Mouse (Mus musculus): ENCODE measurements around the gene Wdr17. TPM values are rescaled to one million over a fixed set of nuclear protein-coding genes. Genes with fewer than 3 reads are reported as not detected.
"Not testable (repeated sequence)": the region's sequence is repeated elsewhere in the genome, so short reads cannot be mapped to it uniquely, and the experiment has no call there.

The Wdr17 gene
- polyA plus RNA-seq, 1 experiment from 2014 or later = 5.6 TPM

GRCm38 (mm10) chr8:54659703-54660102, 227.3 kb downstream of the Wdr17 start:
- 91% methylated on average over 2 of the region's 2 CpGs for WGBS
- DNase-seq (ENCODE audit: low spot score, missing footprints) (no peak), ATAC-seq (ENCODE audit: low FRiP score) (no peak)
- H3K4me2 ChIP-seq = no peak overlapping the region
- H3K36me3 ChIP-seq (ENCODE audit: control insufficient read depth, insufficient read depth, low read length) = no peaks in the 10 kb centered on the region
- H3K4me1 ChIP-seq (ENCODE audit: control insufficient read depth, insufficient read depth, low read length) = no peaks in the 10 kb centered on the region
- H3K27ac ChIP-seq (ENCODE audit: low read depth, low read length) = no peak overlapping the region
- H3K4me3 ChIP-seq (ENCODE audit: low read depth, low read length) = no peak overlapping the region
- H3K9me3 ChIP-seq (ENCODE audit: control insufficient read depth, low read length) = no peaks in the 10 kb centered on the region
- H3K27me3 ChIP-seq (ENCODE audit: control insufficient read depth, insufficient read depth, low read length) = no peaks in the 10 kb centered on the region
- no peak overlapping the region for H3K9ac ChIP-seq (ENCODE audit: low read length)

- no peaks in the 10 kb centered on the region for H3K27me3 ChIP-seq (ENCODE audit: control insufficient read depth, insufficient read depth, low read length)
- H3K4me2 ChIP-seq = no peak overlapping the region
- ATAC-seq (ENCODE audit: low FRiP score) (no peak), DNase-seq (ENCODE audit: low spot score, missing footprints) (no peak)
- no peak overlapping the region for H3K9ac ChIP-seq (ENCODE audit: low read length)
- H3K27ac ChIP-seq (ENCODE audit: low read depth, low read length) = no peak overlapping the region
- H3K4me1 ChIP-seq (ENCODE audit: control insufficient read depth, insufficient read depth, low read length) = no peaks in the 10 kb centered on the region
- WGBS = 73% methylated on average over 4 of the region's 4 CpGs
- H3K4me3 ChIP-seq (ENCODE audit: low read depth, low read length) = no peak overlapping the region
- no peaks in the 10 kb centered on the region for H3K36me3 ChIP-seq (ENCODE audit: control insufficient read depth, insufficient read depth, low read length)
- H3K9me3 ChIP-seq (ENCODE audit: control insufficient read depth, low read length) = no peaks in the 10 kb centered on the region
These were observed 248.3 kb downstream of the Wdr17 start for GRCm38 (mm10) chr8:54638634-54639033.

DNA sequence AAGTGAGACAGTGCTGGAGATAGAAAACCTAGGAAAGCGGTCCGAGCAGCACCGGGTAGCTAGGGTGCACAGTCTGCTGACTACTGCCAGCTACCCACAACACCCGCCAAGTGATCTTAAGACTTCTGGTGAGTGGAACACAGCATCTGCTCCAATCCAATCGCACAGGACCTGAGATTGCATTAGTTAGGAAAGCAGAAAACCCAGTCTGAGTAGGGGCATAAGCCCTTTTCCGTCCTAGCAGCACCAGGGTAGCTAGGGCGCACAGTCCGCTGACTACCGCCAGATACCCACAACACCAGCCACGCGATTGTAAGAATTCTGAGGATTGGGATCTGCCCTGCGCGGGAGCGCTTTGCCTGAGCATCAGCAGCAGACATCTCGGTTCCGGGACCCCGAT, 270.3 kb downstream of the Wdr17 start:
- H3K27ac ChIP-seq (ENCODE audit: low read depth, low read length); DNase-seq (ENCODE audit: low spot score, missing footprints); H3K36me3 ChIP-seq (ENCODE audit: control insufficient read depth, insufficient read depth, low read length); ATAC-seq (ENCODE audit: low FRiP score); H3K4me2 ChIP-seq; H3K4me1 ChIP-seq (ENCODE audit: control insufficient read depth, insufficient read depth, low read length); H3K9me3 ChIP-seq (ENCODE audit: control insufficient read depth, low read length); H3K4me3 ChIP-seq (ENCODE audit: low read depth, low read length); H3K27me3 ChIP-seq (ENCODE audit: control insufficient read depth, insufficient read depth, low read length); H3K9ac ChIP-seq (ENCODE audit: low read length): not testable (repeated sequence)
- WGBS = 88% methylated on average over 17 of the region's 17 CpGs

DNA sequence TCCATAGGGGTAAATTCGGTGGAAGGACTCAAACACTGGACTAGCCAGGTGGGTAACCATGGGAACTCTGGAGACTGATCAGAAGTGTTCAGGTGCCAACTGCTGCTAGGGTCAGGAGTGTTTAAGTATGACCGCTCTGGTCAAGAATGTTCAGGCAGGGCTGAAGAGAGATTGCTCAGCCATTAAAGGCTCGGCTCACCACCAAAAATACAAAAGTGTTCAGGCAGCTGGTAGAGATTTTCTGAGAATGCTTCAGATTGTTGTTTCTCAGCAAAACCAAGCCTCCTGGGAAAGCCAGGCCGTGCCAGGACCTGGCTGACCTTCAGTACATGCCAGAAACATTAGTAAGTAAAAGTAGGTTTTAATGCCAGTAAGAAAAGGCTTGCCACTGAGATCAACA, 276.7 kb downstream of the Wdr17 start:
- 85% methylated on average over 4 of the region's 4 CpGs for WGBS
- DNase-seq (ENCODE audit: low spot score, missing footprints) (no peak), ATAC-seq (ENCODE audit: low FRiP score) (no peak)
- no peak overlapping the region for H3K9ac ChIP-seq (ENCODE audit: low read length)
- no peaks in the 10 kb centered on the region for H3K27me3 ChIP-seq (ENCODE audit: control insufficient read depth, insufficient read depth, low read length)
- H3K27ac ChIP-seq (ENCODE audit: low read depth, low read length) = no peak overlapping the region
- no peaks in the 10 kb centered on the region for H3K4me1 ChIP-seq (ENCODE audit: control insufficient read depth, insufficient read depth, low read length)
- H3K4me2 ChIP-seq = no peak overlapping the region
- H3K4me3 ChIP-seq (ENCODE audit: low read depth, low read length) = no peak overlapping the region
- H3K9me3 ChIP-seq (ENCODE audit: control insufficient read depth, low read length) = no peaks in the 10 kb centered on the region
- H3K36me3 ChIP-seq (ENCODE audit: control insufficient read depth, insufficient read depth, low read length) = no peaks in the 10 kb centered on the region

- H3K27me3 ChIP-seq (ENCODE audit: control insufficient read depth, insufficient read depth, low read length) = no peaks in the 10 kb centered on the region
- DNase-seq (ENCODE audit: low spot score, missing footprints) (no peak), ATAC-seq (ENCODE audit: low FRiP score) (no peak)
- H3K27ac ChIP-seq (ENCODE audit: low read depth, low read length) = no peak overlapping the region
- no peaks in the 10 kb centered on the region for H3K4me1 ChIP-seq (ENCODE audit: control insufficient read depth, insufficient read depth, low read length)
- H3K36me3 ChIP-seq (ENCODE audit: control insufficient read depth, insufficient read depth, low read length) = no peaks in the 10 kb centered on the region
- H3K9me3 ChIP-seq (ENCODE audit: control insufficient read depth, low read length) = no peaks in the 10 kb centered on the region
- H3K9ac ChIP-seq (ENCODE audit: low read length) = no peak overlapping the region
- no peak overlapping the region for H3K4me3 ChIP-seq (ENCODE audit: low read depth, low read length)
- WGBS = 93% methylated on average over 2 of the region's 2 CpGs
- no peak overlapping the region for H3K4me2 ChIP-seq
These were observed 277.6 kb downstream of the Wdr17 start for GRCm38 (mm10) chr8:54609336-54609735.

- Histone ChIP-seq H3K4me1 (ENCODE audit: control insufficient read depth, insufficient read depth, low read length) (no peaks in the 10 kb centered on the region; the same call in 1 of the 2 replicates), H3K27ac (ENCODE audit: low read depth, low read length) (no peak overlapping the region), H3K36me3 (ENCODE audit: control insufficient read depth, insufficient read depth, low read length) (no peaks in the 10 kb centered on the region), H3K9me3 (ENCODE audit: control insufficient read depth, low read length) (no peaks in the 10 kb centered on the region), H3K27me3 (ENCODE audit: control insufficient read depth, insufficient read depth, low read length) (no peaks in the 10 kb centered on the region), H3K4me2 (no peak overlapping the region), H3K9ac (ENCODE audit: low read length) (no peak overlapping the region), H3K4me3 (ENCODE audit: low read depth, low read length) (no peak overlapping the region)
- 81% methylated on average over 4 of the region's 4 CpGs for WGBS
- no peak for DNase-seq (ENCODE audit: low spot score, missing footprints)
- ATAC-seq (ENCODE audit: low FRiP score) = no peak
These were observed 283.5 kb downstream of the Wdr17 start for GRCm38 (mm10) chr8:54603440-54603839.

DNA sequence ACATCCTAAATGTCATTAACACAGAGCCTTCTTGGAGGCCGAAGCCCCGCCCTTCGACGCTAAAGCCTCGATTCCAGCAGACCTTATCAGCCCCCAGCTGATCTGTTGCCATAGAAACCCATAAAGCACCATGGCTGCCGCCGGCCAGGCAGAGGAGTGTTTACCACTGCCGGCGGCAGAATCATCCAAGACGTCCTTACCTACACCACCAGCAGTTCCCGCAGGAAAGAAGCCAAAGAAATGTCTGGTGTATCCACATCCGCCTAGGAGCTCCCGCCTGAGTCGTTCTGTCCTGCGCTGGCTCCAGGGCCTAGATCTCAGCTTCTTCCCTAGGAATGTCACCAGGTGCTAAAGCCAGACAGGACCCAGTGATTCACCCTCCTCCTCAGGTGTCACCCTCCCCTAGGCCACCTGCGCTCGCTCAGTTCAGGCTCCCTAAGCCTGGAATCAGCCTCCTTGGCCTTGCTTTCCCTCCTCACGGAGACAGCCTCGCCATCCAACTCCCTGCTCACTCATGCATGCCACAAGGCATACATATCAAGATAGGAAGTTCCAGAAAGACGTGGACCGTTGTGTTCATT, 286.2 kb downstream of the Wdr17 start, which contains the start of gene Spata4:
Gene Spata4, plus strand, starts transcription at position 111 of the 581 bp plus-strand sequence.
- Histone ChIP-seq H3K36me3 (ENCODE audit: control insufficient read depth, insufficient read depth, low read length) (no peaks in the 10 kb centered on the region), H3K9ac (ENCODE audit: low read length) (peak within 1 kb of the TSS; percentile 53), H3K4me3 (ENCODE audit: low read depth, low read length) (peak within 1 kb of the TSS; percentile 28), H3K4me2 (peak within 1 kb of the TSS; percentile 65), H3K9me3 (ENCODE audit: control insufficient read depth, low read length) (no peaks in the 10 kb centered on the region), H3K4me1 (ENCODE audit: control insufficient read depth, insufficient read depth, low read length) (no peaks in the 10 kb centered on the region; the same call in 1 of the 2 replicates), H3K27me3 (ENCODE audit: control insufficient read depth, insufficient read depth, low read length) (no peaks in the 10 kb centered on the region), H3K27ac (ENCODE audit: low read depth, low read length) (no peak within 1 kb of the TSS)
- ATAC-seq (ENCODE audit: low FRiP score) (peak; percentile 97), DNase-seq (ENCODE audit: low spot score, missing footprints) (peak; percentile 96)
- WGBS = 4% methylated on average over 21 of the region's 21 CpGs

DNA sequence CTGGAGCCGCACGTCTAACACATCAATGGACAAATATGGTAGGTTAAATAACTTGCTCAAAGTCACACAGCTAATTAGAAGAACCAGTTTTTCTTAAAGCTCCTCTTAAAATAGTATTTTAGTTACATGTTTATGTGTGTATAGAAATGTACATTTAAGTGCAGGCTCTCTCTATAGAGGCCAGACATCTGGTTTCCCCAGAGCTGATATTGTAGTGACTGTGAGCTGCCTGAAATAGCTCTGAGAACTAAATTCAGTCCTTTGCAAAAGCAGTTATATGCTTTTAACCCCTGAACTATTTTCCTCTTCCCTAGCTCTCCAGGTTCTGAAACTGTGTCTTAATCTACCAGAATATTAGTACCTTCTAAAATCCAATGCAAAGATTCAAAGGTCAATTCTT, 289.6 kb downstream of the Wdr17 start:
- Histone ChIP-seq H3K4me1 (ENCODE audit: control insufficient read depth, insufficient read depth, low read length) (no peaks in the 10 kb centered on the region; the same call in 1 of the 2 replicates), H3K9me3 (ENCODE audit: control insufficient read depth, low read length) (no peaks in the 10 kb centered on the region), H3K9ac (ENCODE audit: low read length) (no peak overlapping the region), H3K27me3 (ENCODE audit: control insufficient read depth, insufficient read depth, low read length) (no peaks in the 10 kb centered on the region), H3K27ac (ENCODE audit: low read depth, low read length) (no peak overlapping the region), H3K4me2 (no peak overlapping the region), H3K4me3 (ENCODE audit: low read depth, low read length) (no peak overlapping the region), H3K36me3 (ENCODE audit: control insufficient read depth, insufficient read depth, low read length) (no peaks in the 10 kb centered on the region)
- ATAC-seq (ENCODE audit: low FRiP score) (no peak), DNase-seq (ENCODE audit: low spot score, missing footprints) (no peak)
- 95% methylated on average over 2 of the region's 2 CpGs for WGBS

GRCm38 (mm10) chr8:54596940-54597339, 290.0 kb downstream of the Wdr17 start:
- no peaks in the 10 kb centered on the region; the same call in 1 of the 2 replicates for H3K4me1 ChIP-seq (ENCODE audit: control insufficient read depth, insufficient read depth, low read length)
- no peak for ATAC-seq (ENCODE audit: low FRiP score)
- no peak for DNase-seq (ENCODE audit: low spot score, missing footprints)
- no peaks in the 10 kb centered on the region for H3K27me3 ChIP-seq (ENCODE audit: control insufficient read depth, insufficient read depth, low read length)
- H3K4me3 ChIP-seq (ENCODE audit: low read depth, low read length) = no peak overlapping the region
- H3K9ac ChIP-seq (ENCODE audit: low read length) = no peak overlapping the region
- no peaks in the 10 kb centered on the region for H3K9me3 ChIP-seq (ENCODE audit: control insufficient read depth, low read length)
- WGBS = 91% methylated on average over 2 of the region's 2 CpGs
- no peak overlapping the region for H3K27ac ChIP-seq (ENCODE audit: low read depth, low read length)
- H3K36me3 ChIP-seq (ENCODE audit: control insufficient read depth, insufficient read depth, low read length) = no peaks in the 10 kb centered on the region
- H3K4me2 ChIP-seq = no peak overlapping the region

Measured in midbrain, embryonic 11.5 days (tissue).